19 mouse cellular contexts compared by ENCODE assay signal in genomic region chr11:36280533-36280932, GRCm38 (mm10).
"Had no signal": no experiment of that assay in that cellular context is flagged by ENCODE, and none has a peak within 500 bp of the region (broad histone marks: within the 10 kb centered on the region; RNA-seq: fewer than 3 reads in every experiment).

No protein-coding gene starts in this region.

- H3K4me3 ChIP-seq: kidney, embryonic 15.5 days; left cerebral cortex, adult 2 months; liver, embryonic 15.5 days; midbrain, embryonic 13.5 days; myocyte; neural tube, embryonic 13.5 days had no signal

- ATAC-seq: lung, postnatal 0 days; midbrain, embryonic 13.5 days; midbrain, embryonic 16.5 days had no signal

- H3K27ac ChIP-seq: kidney, embryonic 15.5 days; left cerebral cortex, adult 2 months; liver, embryonic 15.5 days; macrophage; midbrain, embryonic 13.5 days; neural tube, embryonic 13.5 days had no signal

- H3K9ac ChIP-seq: kidney, embryonic 15.5 days; liver, embryonic 15.5 days; lung, embryonic 14.5 days; midbrain, embryonic 13.5 days; neural tube, embryonic 13.5 days had no signal

- H3K4me1 ChIP-seq: liver, embryonic 15.5 days had no signal

- H3K36me3 ChIP-seq: kidney, embryonic 15.5 days; liver, embryonic 15.5 days; midbrain, embryonic 13.5 days; neural tube, embryonic 13.5 days had no signal

- H3K4me2 ChIP-seq: kidney, embryonic 15.5 days; liver, embryonic 15.5 days; lung, embryonic 14.5 days; midbrain, embryonic 13.5 days; neural tube, embryonic 13.5 days had no signal

- DNase-seq: kidney, adult 11 months; kidney, adult 8-10 months; kidney, postnatal 10 days; kidney, postnatal 36 days; layer of hippocampus, postnatal 36 days; lung, embryonic 14.5 days; retina, postnatal 1 day; right cerebral cortex, postnatal 25 days; thymus, adult 18-20 months; thymus, postnatal 36 days had no signal

- H3K9me3 ChIP-seq: kidney, embryonic 15.5 days; liver, embryonic 15.5 days; midbrain, embryonic 13.5 days; neural tube, embryonic 13.5 days had no signal

- H3K27me3 ChIP-seq: kidney, embryonic 15.5 days; liver, embryonic 15.5 days; midbrain, embryonic 13.5 days; neural tube, embryonic 13.5 days had no signal
